Mouse (Mus musculus) kidney, postnatal 0 days (tissue): ENCODE results near the gene Omd. TPM values are rescaled to one million over a fixed set of nuclear protein-coding genes. Genes with fewer than 3 reads are reported as not detected.
A peak's percentile ranks its signal among the peaks of the same experiment; 100 is the strongest.

Source experiments
- ATAC-seq: fragments of 200-750 bp; cut with Nextera tagmentation; replicated peaks from 2 replicates; pipeline ENCODE4 v1.8.0; 2017; ENCODE audit warnings: low read depth, moderate number of reproducible peaks, moderate TSS enrichment, moderate library complexity; ENCODE audit not compliant: low FRiP score
- DNase-seq: peaks from one replicate; pipeline ENCODE4 v3.0.0-alpha.2; 2016; ENCODE audit warnings: low spot score
- H3K27ac ChIP-seq: fragments of 300-500 bp; sonication (generic); 2 replicates; pipeline ENCODE4 v1.5.1; 2014; ENCODE audit warnings: mild to moderate bottlenecking
- H3K27me3 ChIP-seq: fragments of 300-500 bp; sonication (generic); 2 replicates; pipeline ENCODE4 v1.6.1; 2014; ENCODE audit warnings: low read length, mixed read lengths; ENCODE audit not compliant: insufficient read depth
- H3K36me3 ChIP-seq: fragments of 300-500 bp; sonication (generic); 2 replicates; pipeline ENCODE4 v1.6.1; 2014; ENCODE audit warnings: low read length, mixed read lengths; ENCODE audit not compliant: insufficient read depth
- H3K4me1 ChIP-seq: fragments of 300-500 bp; sonication (generic); replicated peaks from 2 replicates; pipeline ENCODE4 v1.6.1; 2014; ENCODE audit warnings: antibody characterized with exemption, low read length, mixed read lengths; ENCODE audit not compliant: insufficient read depth
- H3K4me2 ChIP-seq: fragments of 300-500 bp; sonication (generic); 2 replicates; pipeline ENCODE4 v1.6.1; 2014; ENCODE audit warnings: mild to moderate bottlenecking, low read length, moderate library complexity, mixed read lengths
- H3K4me3 ChIP-seq: fragments of 300-500 bp; sonication (generic); replicated peaks from 2 replicates; pipeline ENCODE4 v1.5.1; 2014; ENCODE audit warnings: low read depth, low read length
- H3K9ac ChIP-seq: fragments of 300-500 bp; sonication (generic); 2 replicates; pipeline ENCODE4 v1.6.1; 2014; ENCODE audit warnings: low read depth, low read length
- H3K9me3 ChIP-seq: fragments of 300-500 bp; sonication (generic); replicated peaks from 2 replicates; pipeline ENCODE4 v1.6.1; 2016; ENCODE audit warnings: low read length, inconsistent platforms, mixed read lengths
- CTCF ChIP-seq: IDR thresholded peaks from 2 replicates; pipeline ENCODE4 v1.5.1; 2016; ENCODE audit warnings: antibody characterized with exemption, low read depth, mild to moderate bottlenecking, moderate library complexity
- WGBS: fragments of 180-500 bp; shearing (Covaris S2); extraction: QIAGEN DNeasy Blood & Tissue Kit; methylation state at CpG from one replicate; pipeline ENCODE4 v1.1.7; 2014; 5-methylcytosine and 5-hydroxymethylcytosine counted together
- polyA plus RNA-seq: library from polyadenylated mRNA; unstranded; fragments of >200 nt; fragmentation: Nextera tagmentation; extraction: Ambion mirVana; gene quantifications from 2 replicates; pipeline ENCODE4 v1.2.1, GENCODE M21; 2015

Gene Omd
- polyA plus RNA-seq, 1 experiment from 2014 or later: 1.6 TPM

- Histone ChIP-seq H3K9me3 (no peaks in the 10 kb centered on the region), H3K27ac (0 out of 2 replicates have a peak overlapping the region, but pooled peaks have one; percentile 43), H3K4me1 (no peaks in the 10 kb centered on the region), H3K4me2 (no peak overlapping the region), H3K36me3 (no peaks in the 10 kb centered on the region), H3K9ac (no peak overlapping the region), H3K27me3 (no peaks in the 10 kb centered on the region), H3K4me3 (no peak overlapping the region)
- 63% methylated on average over 1 of the region's 1 CpGs for WGBS
- TF ChIP-seq CTCF: no peak
- ATAC-seq: no peak
- DNase-seq: no peak
Observed at GRCm38 (mm10) chr13:49547563-49548150, 34.6 kb upstream of the Omd start.

DNA sequence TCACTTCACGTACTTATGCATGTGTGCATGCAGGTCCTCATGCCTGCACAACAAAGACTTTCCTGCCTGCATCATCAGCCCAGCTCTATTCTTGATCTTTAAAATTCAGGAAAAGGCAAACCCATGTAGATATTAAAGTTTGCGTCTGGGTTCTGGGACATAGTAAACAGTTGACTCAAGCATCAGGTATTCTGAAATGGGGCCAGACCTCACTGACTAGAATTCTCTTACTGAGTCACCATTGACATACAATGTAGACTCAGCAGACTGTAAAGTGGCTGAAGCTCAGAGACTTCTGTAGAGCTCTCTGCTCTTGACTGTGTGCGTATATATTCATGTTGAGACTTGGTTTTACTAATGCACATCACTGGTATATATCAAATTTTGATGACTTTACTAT is 32.6 kb upstream of the Omd start:
- DNase-seq (no peak), ATAC-seq (no peak)
- WGBS: 98% methylated on average over 3 of the region's 3 CpGs
- Histone ChIP-seq H3K36me3 (no peaks in the 10 kb centered on the region), H3K27me3 (no peaks in the 10 kb centered on the region), H3K27ac (no peak overlapping the region), H3K4me1 (no peaks in the 10 kb centered on the region), H3K4me3 (no peak overlapping the region), H3K4me2 (no peak overlapping the region), H3K9ac (no peak overlapping the region), H3K9me3 (no peaks in the 10 kb centered on the region)
- no peak for TF ChIP-seq CTCF

- no peak for TF ChIP-seq CTCF
- no peak for ATAC-seq
- 84% methylated on average over 5 of the region's 5 CpGs for WGBS
Observed at GRCm38 (mm10) chr13:49554519-49554918, 27.7 kb upstream of the Omd start.

DNA sequence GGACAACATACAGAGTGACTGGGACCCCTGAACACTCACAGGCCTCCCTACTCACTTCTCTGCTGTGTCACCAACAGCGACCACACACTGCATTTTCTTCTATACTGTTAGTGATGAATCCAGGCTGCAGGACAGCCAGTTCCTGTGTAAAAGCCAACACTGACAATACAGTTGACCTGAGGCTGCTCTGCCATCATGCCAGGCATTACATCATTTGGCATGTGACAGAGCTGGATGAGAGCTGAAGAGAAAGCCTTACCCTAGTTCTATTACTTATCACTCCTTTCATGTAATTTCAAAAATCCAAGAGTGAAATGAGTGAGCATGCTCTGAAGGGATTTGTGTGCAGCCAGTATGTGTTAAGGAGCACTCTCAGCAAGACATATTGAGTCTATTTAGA is 26.1 kb upstream of the Omd start:
- Histone ChIP-seq H3K4me3 (no peak overlapping the region), H3K4me2 (no peak overlapping the region), H3K9ac (no peak overlapping the region), H3K9me3 (no peaks in the 10 kb centered on the region), H3K27me3 (no peaks in the 10 kb centered on the region), H3K27ac (no peak overlapping the region), H3K36me3 (no peaks in the 10 kb centered on the region), H3K4me1 (no peaks in the 10 kb centered on the region)
- ATAC-seq (no peak), DNase-seq (no peak)
- no peak for TF ChIP-seq CTCF
- 85% methylated on average over 1 of the region's 1 CpGs for WGBS

More at GRCm38 (mm10) chr13:49554519-49554918, 27.7 kb upstream of the Omd start:
- H3K4me3 ChIP-seq: no peak overlapping the region
- H3K9ac ChIP-seq: no peak overlapping the region
- no peak overlapping the region for H3K4me2 ChIP-seq
- no peak overlapping the region for H3K27ac ChIP-seq
- no peaks in the 10 kb centered on the region for H3K9me3 ChIP-seq
- no peak for DNase-seq
- no peaks in the 10 kb centered on the region for H3K36me3 ChIP-seq
- no peaks in the 10 kb centered on the region for H3K27me3 ChIP-seq
- H3K4me1 ChIP-seq: no peaks in the 10 kb centered on the region

GRCm38 (mm10) chr13:49556924-49557323 is 25.3 kb upstream of the Omd start:
- Histone ChIP-seq H3K9ac (no peak overlapping the region), H3K27ac (no peak overlapping the region), H3K4me3 (no peak overlapping the region), H3K4me1 (no peaks in the 10 kb centered on the region), H3K36me3 (no peaks in the 10 kb centered on the region), H3K9me3 (no peaks in the 10 kb centered on the region), H3K4me2 (no peak overlapping the region), H3K27me3 (no peaks in the 10 kb centered on the region)
- DNase-seq (no peak), ATAC-seq (no peak)
- no peak for TF ChIP-seq CTCF
- 61% methylated on average over 1 of the region's 1 CpGs for WGBS

- 45% methylated on average over 2 of the region's 2 CpGs for WGBS
- ATAC-seq (no peak), DNase-seq (peak; percentile 48)
- Histone ChIP-seq H3K27ac (no peak overlapping the region), H3K36me3 (no peaks in the 10 kb centered on the region), H3K4me1 (no peaks in the 10 kb centered on the region), H3K4me2 (no peak overlapping the region), H3K4me3 (no peak overlapping the region), H3K27me3 (no peaks in the 10 kb centered on the region), H3K9ac (no peak overlapping the region), H3K9me3 (no peaks in the 10 kb centered on the region)
- TF ChIP-seq CTCF: peak; percentile 68
Observed at GRCm38 (mm10) chr13:49559185-49559584, 23.1 kb upstream of the Omd start.

GRCm38 (mm10) chr13:49560886-49561285 is 21.4 kb upstream of the Omd start:
- H3K4me2 ChIP-seq: no peak overlapping the region
- H3K9ac ChIP-seq: no peak overlapping the region
- no peak for DNase-seq
- no peak overlapping the region for H3K27ac ChIP-seq
- ATAC-seq: no peak
- TF ChIP-seq CTCF: no peak
- WGBS: 56% methylated on average over 2 of the region's 2 CpGs
- no peaks in the 10 kb centered on the region for H3K36me3 ChIP-seq
- H3K4me1 ChIP-seq: no peaks in the 10 kb centered on the region
- H3K4me3 ChIP-seq: no peak overlapping the region
- H3K27me3 ChIP-seq: no peaks in the 10 kb centered on the region
- H3K9me3 ChIP-seq: no peaks in the 10 kb centered on the region
